Mouse (Mus musculus) thymus, adult 2 months (tissue): ENCODE results near the gene Zbtb38. TPM values are rescaled to one million over a fixed set of nuclear protein-coding genes. Genes with fewer than 3 reads are reported as not detected.

ENCODE experiments used
- DNase-seq: peaks from one replicate; pipeline ENCODE4 v3.0.0; 2021
- H3K27ac ChIP-seq: fragments of 200-500 bp; 2 replicates; pipeline ENCODE4 v1.5.1; 2012; ENCODE audit warnings: low read length, control low read depth; ENCODE audit not compliant: control insufficient read depth, insufficient read depth
- H3K27me3 ChIP-seq: fragments of 200-500 bp; 2 replicates; pipeline ENCODE4 v1.6.1; 2012; ENCODE audit warnings: mild to moderate bottlenecking, low read length, moderate library complexity, mixed read lengths; ENCODE audit not compliant: control insufficient read depth, insufficient read depth
- H3K36me3 ChIP-seq: fragments of 200-500 bp; 2 replicates; pipeline ENCODE4 v1.6.1; 2012; ENCODE audit warnings: mild to moderate bottlenecking, low read length, moderate library complexity; ENCODE audit not compliant: control insufficient read depth, insufficient read depth
- H3K4me1 ChIP-seq: fragments of 200-500 bp; replicated peaks from 2 replicates; pipeline ENCODE4 v1.6.1; 2012; ENCODE audit warnings: low read length; ENCODE audit not compliant: control insufficient read depth, insufficient read depth
- H3K4me3 ChIP-seq: fragments of 200-500 bp; 2 replicates; pipeline ENCODE4 v1.5.1; 2012; ENCODE audit warnings: mild to moderate bottlenecking, low read length, control low read depth, moderate library complexity; ENCODE audit not compliant: control insufficient read depth, insufficient read depth
- CTCF ChIP-seq: fragments of 200-500 bp; IDR thresholded peaks from 2 replicates; pipeline ENCODE4 v1.5.1; 2012; ENCODE audit warnings: mild to moderate bottlenecking, control low read depth, low read length, moderate library complexity, borderline replicate concordance; ENCODE audit not compliant: control insufficient read depth, poor library complexity, insufficient read depth; ENCODE audit errors: extremely low read depth
- POLR2A ChIP-seq: fragments of 200-500 bp; IDR thresholded peaks from 2 replicates; pipeline ENCODE4 v1.6.1; 2012; ENCODE audit warnings: mild to moderate bottlenecking, low read length, control low read depth, moderate library complexity; ENCODE audit not compliant: control insufficient read depth, poor library complexity, insufficient read depth; ENCODE audit errors: extremely low read depth
- WGBS: fragments of 180-500 bp; shearing (Covaris S2); methylation state at CpG from one replicate; pipeline ENCODE4 v1.1.7; 2018; 5-methylcytosine and 5-hydroxymethylcytosine counted together
- polyA plus RNA-seq: library from polyadenylated mRNA; depleted of rRNA; stranded (reverse); fragments of >200 nt; gene quantifications from 2 replicates; pipeline ENCODE4 v1.2.3, GENCODE M21; 2012

Gene Zbtb38
- polyA plus RNA-seq, 1 experiment: 7.2 TPM

GRCm38 (mm10) chr9:96720510-96721162 lies 32.0 kb downstream of the Zbtb38 start:
- Histone ChIP-seq H3K27me3 (no peaks in the 10 kb centered on the region), H3K36me3 (no peaks in the 10 kb centered on the region), H3K4me1 (peaks cover 10% of the 10 kb centered on the region), H3K4me3 (no peak overlapping the region), H3K27ac (no peak overlapping the region)
- 72% methylated on average over 11 of the region's 11 CpGs for WGBS
- TF ChIP-seq CTCF (no peak), POLR2A (no peak)
- no peak for DNase-seq

- H3K27me3 ChIP-seq: no peaks in the 10 kb centered on the region
- H3K4me3 ChIP-seq: peak overlapping the region; percentile 77
- H3K27ac ChIP-seq: peak overlapping the region; percentile 15
- WGBS: 1% methylated on average over 84 of the region's 85 CpGs
- H3K4me1 ChIP-seq: peaks cover 9% of the 10 kb centered on the region
- TF ChIP-seq CTCF (no peak; the same call in 1 of the 2 replicates), POLR2A (peak; percentile 78)
- DNase-seq: peak; percentile 68
- no peaks in the 10 kb centered on the region for H3K36me3 ChIP-seq
These were observed 33.0 kb downstream of the Zbtb38 start for GRCm38 (mm10) chr9:96719408-96720158.

DNA sequence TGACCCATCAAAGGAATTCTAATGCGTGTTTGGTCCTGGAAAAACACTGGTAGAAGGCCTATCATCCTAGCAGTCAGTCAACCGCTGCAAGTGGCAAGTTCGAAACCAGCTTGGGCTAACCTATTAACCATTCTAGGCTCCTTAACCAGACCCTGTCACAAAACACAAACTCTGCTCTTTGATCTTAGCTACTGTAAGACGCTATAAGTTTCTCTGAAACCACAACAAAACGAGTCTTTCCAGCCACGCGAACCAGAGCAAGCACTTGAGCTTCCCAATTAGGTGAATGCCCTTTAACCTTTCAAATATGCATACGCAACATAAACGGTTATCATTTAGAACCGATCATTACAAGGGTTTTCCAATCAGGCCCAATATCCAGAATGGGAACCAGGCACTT lies 33.7 kb downstream of the Zbtb38 start:
- peak overlapping the region; percentile 15; the same call in 1 of the 2 replicates for H3K27ac ChIP-seq
- H3K36me3 ChIP-seq: no peaks in the 10 kb centered on the region
- TF ChIP-seq CTCF: no peak
- no peak for TF ChIP-seq POLR2A
- no peaks in the 10 kb centered on the region for H3K27me3 ChIP-seq
- peaks cover 14% of the 10 kb centered on the region for H3K4me1 ChIP-seq
- DNase-seq: no peak
- peak overlapping the region; percentile 77; the same call in 1 of the 2 replicates for H3K4me3 ChIP-seq
- 24% methylated on average over 10 of the region's 10 CpGs for WGBS

- DNase-seq: no peak
- 89% methylated on average over 8 of the region's 8 CpGs for WGBS
- TF ChIP-seq POLR2A: no peak
- no peak for TF ChIP-seq CTCF
- Histone ChIP-seq H3K27ac (no peak overlapping the region), H3K36me3 (no peaks in the 10 kb centered on the region), H3K4me1 (peaks cover 16% of the 10 kb centered on the region), H3K27me3 (no peaks in the 10 kb centered on the region), H3K4me3 (no peak overlapping the region)
These were observed 34.2 kb downstream of the Zbtb38 start for GRCm38 (mm10) chr9:96718402-96718798.

DNA sequence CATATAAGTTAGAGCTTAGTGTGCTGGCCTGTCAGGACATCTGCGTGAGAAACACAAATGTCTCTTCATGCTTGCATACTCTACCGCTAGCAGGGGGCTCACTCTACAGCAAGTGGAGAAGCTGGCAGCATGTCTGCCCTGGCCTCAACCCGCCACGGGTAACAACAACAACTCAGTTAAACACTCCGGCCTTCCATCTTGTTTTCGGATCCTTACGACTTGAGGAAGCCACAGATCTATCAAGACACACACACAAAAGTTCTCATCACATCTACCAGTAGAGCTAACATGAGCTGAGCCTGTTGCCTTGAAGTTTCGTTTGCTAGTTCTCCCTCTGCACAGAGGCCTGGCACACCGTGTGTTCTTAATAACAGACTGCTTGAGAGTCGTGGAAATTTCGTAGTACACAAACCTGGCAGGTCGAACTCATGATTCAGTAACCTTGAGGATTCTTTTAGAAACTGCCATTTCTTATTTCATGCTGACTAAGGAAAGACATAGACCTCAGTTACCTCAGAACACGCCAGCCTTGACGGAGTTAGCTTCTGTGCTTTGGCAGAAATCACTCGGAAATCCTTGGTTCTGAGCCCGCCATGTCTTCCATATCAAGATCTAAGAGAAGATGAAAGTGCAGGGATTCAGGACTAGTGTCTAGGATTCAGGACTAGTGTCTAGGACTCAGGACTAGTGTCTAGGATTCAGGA lies 34.8 kb downstream of the Zbtb38 start:
- Histone ChIP-seq H3K27me3 (no peaks in the 10 kb centered on the region), H3K27ac (no peak overlapping the region), H3K4me3 (no peak overlapping the region), H3K36me3 (no peaks in the 10 kb centered on the region), H3K4me1 (peaks cover 19% of the 10 kb centered on the region)
- TF ChIP-seq CTCF (no peak), POLR2A (no peak)
- WGBS: 96% methylated on average over 16 of the region's 16 CpGs
- no peak for DNase-seq

- 95% methylated on average over 14 of the region's 14 CpGs for WGBS
- no peaks in the 10 kb centered on the region for H3K36me3 ChIP-seq
These were observed 35.7 kb downstream of the Zbtb38 start for GRCm38 (mm10) chr9:96716735-96717444.

More at GRCm38 (mm10) chr9:96716735-96717444, 35.7 kb downstream of the Zbtb38 start:
- Histone ChIP-seq H3K4me3 (no peak overlapping the region), H3K4me1 (peaks cover 23% of the 10 kb centered on the region), H3K27ac (no peak overlapping the region), H3K27me3 (no peaks in the 10 kb centered on the region)
- TF ChIP-seq CTCF: no peak
- TF ChIP-seq POLR2A: no peak
- no peak for DNase-seq
